In the genomic region with DNA sequence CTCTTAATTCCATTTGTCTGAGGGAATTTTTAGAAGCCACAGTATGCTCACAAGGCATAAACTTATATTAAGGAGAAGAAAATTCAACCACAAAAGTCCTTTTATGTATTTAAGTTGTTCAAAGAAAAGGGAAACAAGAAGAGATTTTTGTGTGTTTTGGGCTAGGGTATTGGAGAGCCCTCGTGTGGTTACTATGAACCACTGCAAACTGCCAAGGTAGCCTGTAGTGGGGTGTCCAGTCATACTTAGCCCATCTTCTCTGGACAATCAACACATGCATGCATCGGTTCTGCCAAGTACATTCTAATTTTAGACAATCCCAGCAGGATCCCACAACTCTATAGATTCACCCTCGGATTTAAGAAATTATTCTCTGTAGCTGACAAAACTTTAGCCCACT, we compare ENCODE assay signal across 10 mouse cellular contexts.
A peak's percentile ranks its signal among the peaks of the same experiment; 100 is the strongest.
DNase-seq lines count a peak whose midpoint lies in the region; ATAC-seq and TF ChIP-seq lines count a peak whose summit lies in the region.
"Had no signal": no experiment of that assay in that cellular context is flagged by ENCODE, and none has a peak within 500 bp of the region (broad histone marks: within the 10 kb centered on the region; RNA-seq: fewer than 3 reads in every experiment).

No protein-coding gene starts in this region.

- no peaks in the 10 kb centered on the region for H3K4me1 ChIP-seq in heart, embryonic 10.5 days
- no peaks in the 10 kb centered on the region for H3K4me1 ChIP-seq in midbrain, postnatal 0 days (ENCODE audit: insufficient read depth, low read length)
- H3K4me1 ChIP-seq in midbrain, embryonic 10.5 days: no peaks in the 10 kb centered on the region
- H3K4me1 ChIP-seq in neural tube, embryonic 15.5 days: no peaks in the 10 kb centered on the region; the same call in 1 of the 2 replicates

- peak; percentile 16 for DNase-seq in heart, adult 8-10 months (ENCODE audit: low spot score)
- DNase-seq in heart, embryonic 10.5 days (ENCODE audit: low spot score): no peak
- DNase-seq in midbrain, postnatal 0 days (ENCODE audit: low spot score): peak; percentile 50
- DNase-seq in midbrain, embryonic 10.5 days (ENCODE audit: low spot score): no peak
- peak; percentile 42 for DNase-seq in adipocyte (ENCODE audit: low spot score)
- peak; percentile 14 to 29 for DNase-seq in natural killer cell, adult 2 months (ENCODE audit: low spot score in 2 of 2)
- DNase-seq in cerebellum, adult 8-10 months: no peak

- H3K27ac ChIP-seq in heart, embryonic 10.5 days: no peak overlapping the region
- no peak overlapping the region for H3K27ac ChIP-seq in midbrain, postnatal 0 days (ENCODE audit: low read depth, low read length)
- no peak overlapping the region for H3K27ac ChIP-seq in midbrain, embryonic 10.5 days (replicated peaks)
- H3K27ac ChIP-seq in neural tube, embryonic 15.5 days (replicated peaks): no peak overlapping the region
- H3K27ac ChIP-seq: forebrain, embryonic 10.5 days had no signal

- no peak overlapping the region for H3K4me2 ChIP-seq in midbrain, postnatal 0 days (ENCODE audit: low read depth, low read length, poor library complexity, severe bottlenecking)
- H3K4me2 ChIP-seq in neural tube, embryonic 15.5 days: no peak overlapping the region

- TF ChIP-seq CTCF in midbrain, postnatal 0 days (IDR thresholded peaks at IDR 0.05): peak; percentile 71

- no peak overlapping the region for H3K4me3 ChIP-seq in heart, embryonic 10.5 days
- no peak overlapping the region for H3K4me3 ChIP-seq in midbrain, postnatal 0 days (ENCODE audit: low read depth, low read length)
- no peak overlapping the region for H3K4me3 ChIP-seq in midbrain, embryonic 10.5 days
- H3K4me3 ChIP-seq in neural tube, embryonic 15.5 days (replicated peaks): no peak overlapping the region
- H3K4me3 ChIP-seq: forebrain, embryonic 10.5 days had no signal

- no peaks in the 10 kb centered on the region for H3K36me3 ChIP-seq in heart, embryonic 10.5 days
- no peaks in the 10 kb centered on the region for H3K36me3 ChIP-seq in midbrain, postnatal 0 days (ENCODE audit: insufficient read depth, low read length)
- no peaks in the 10 kb centered on the region for H3K36me3 ChIP-seq in midbrain, embryonic 10.5 days
- no peaks in the 10 kb centered on the region for H3K36me3 ChIP-seq in neural tube, embryonic 15.5 days
- H3K36me3 ChIP-seq: forebrain, embryonic 10.5 days had no signal

- H3K9ac ChIP-seq in midbrain, postnatal 0 days (replicated peaks; ENCODE audit: low read length, poor library complexity, severe bottlenecking): no peak overlapping the region
- no peak overlapping the region for H3K9ac ChIP-seq in neural tube, embryonic 15.5 days (replicated peaks)

- 40% methylated on average over 3 of the region's 3 CpGs for WGBS in heart, embryonic 10.5 days
- WGBS in midbrain, postnatal 0 days: 45% methylated on average over 3 of the region's 3 CpGs
- WGBS in midbrain, embryonic 10.5 days: 54% methylated on average over 3 of the region's 3 CpGs
- 47% methylated on average over 3 of the region's 3 CpGs for WGBS in neural tube, embryonic 15.5 days

- H3K27me3 ChIP-seq in heart, embryonic 10.5 days (ENCODE audit: insufficient read depth, poor library complexity, severe bottlenecking): no peaks in the 10 kb centered on the region
- H3K27me3 ChIP-seq in midbrain, postnatal 0 days (ENCODE audit: insufficient read depth, low read length): no peaks in the 10 kb centered on the region
- H3K27me3 ChIP-seq in midbrain, embryonic 10.5 days (ENCODE audit: low read depth, poor library complexity, severe bottlenecking): no peaks in the 10 kb centered on the region
- H3K27me3 ChIP-seq in neural tube, embryonic 15.5 days (replicated peaks): no peaks in the 10 kb centered on the region

- ATAC-seq in midbrain, postnatal 0 days (ENCODE audit: low FRiP score): 0 out of 2 replicates have a peak, but pooled peaks have one; percentile 57
- ATAC-seq in neural tube, embryonic 15.5 days (ENCODE audit: low FRiP score): no peak
- ATAC-seq: midbrain, embryonic 16.5 days had no signal

- no peaks in the 10 kb centered on the region for H3K9me3 ChIP-seq in heart, embryonic 10.5 days
- H3K9me3 ChIP-seq in midbrain, postnatal 0 days (ENCODE audit: low read length): no peaks in the 10 kb centered on the region
- H3K9me3 ChIP-seq in midbrain, embryonic 10.5 days (replicated peaks): no peaks in the 10 kb centered on the region
- no peaks in the 10 kb centered on the region for H3K9me3 ChIP-seq in neural tube, embryonic 15.5 days (replicated peaks)
- H3K9me3 ChIP-seq: forebrain, embryonic 10.5 days had no signal

Comparison
In these comparisons a context has a peak if more than half of its experiments do, and no peak if none do; other contexts are left out.
1. DNase-seq: peak in heart, adult 8-10 months (single experiment), midbrain, postnatal 0 days (single experiment), adipocyte (single experiment) and natural killer cell, adult 2 months (2 of 2); none in heart, embryonic 10.5 days (single experiment), midbrain, embryonic 10.5 days (single experiment) and cerebellum, adult 8-10 months (single experiment).